Mouse (Mus musculus) fibroblast of lung, adult 2 months (primary cell): ENCODE results near the gene Cideb.

Experiments
- DNase-seq: peaks from one replicate; pipeline ENCODE4 v3.0.0-alpha.2; 2011; ENCODE audit warnings: low read depth

The Cideb gene

GRCm38 (mm10) chr14:55758363-55758784 is at the start of gene Cideb:
Gene Cideb (minus strand): TSS chr14:55758458.
- no peak for DNase-seq

- no peak for DNase-seq
These were observed 37.3 kb upstream of the Cideb start for GRCm38 (mm10) chr14:55795380-55796163.

- DNase-seq = no peak
These were observed 35.7 kb upstream of the Cideb start for GRCm38 (mm10) chr14:55793946-55794345.

GRCm38 (mm10) chr14:55793461-55793860 is 35.2 kb upstream of the Cideb start:
- DNase-seq = no peak

GRCm38 (mm10) chr14:55788256-55789050 is 30.2 kb upstream of the Cideb start, which contains the start of gene Ripk3:
Gene Ripk3 (minus strand): TSS chr14:55788865.
- DNase-seq = peak; percentile 44

- DNase-seq = no peak
These were observed 29.5 kb upstream of the Cideb start for GRCm38 (mm10) chr14:55787731-55788130.

- DNase-seq = no peak
These were observed 26.9 kb upstream of the Cideb start for GRCm38 (mm10) chr14:55785195-55785594.

GRCm38 (mm10) chr14:55783958-55784235 is 25.6 kb upstream of the Cideb start, which contains the start of gene Adcy4:
Gene Adcy4 (minus strand): TSS chr14:55784095.
- no peak for DNase-seq

- no peak for DNase-seq
These were observed 25.1 kb upstream of the Cideb start for GRCm38 (mm10) chr14:55783171-55783957.

GRCm38 (mm10) chr14:55782361-55782960 is 24.2 kb upstream of the Cideb start:
- no peak for DNase-seq

- peak; percentile 88 for DNase-seq
These were observed 23.1 kb upstream of the Cideb start for GRCm38 (mm10) chr14:55781310-55781709.

- no peak for DNase-seq
These were observed 22.5 kb upstream of the Cideb start for GRCm38 (mm10) chr14:55780736-55781135.

- no peak for DNase-seq
These were observed 21.4 kb upstream of the Cideb start for GRCm38 (mm10) chr14:55779656-55780055.

GRCm38 (mm10) chr14:55778686-55779085 is 20.4 kb upstream of the Cideb start:
- no peak for DNase-seq

- DNase-seq = no peak
These were observed 19.5 kb upstream of the Cideb start for GRCm38 (mm10) chr14:55777806-55778205.

- no peak for DNase-seq
These were observed 18.9 kb upstream of the Cideb start for GRCm38 (mm10) chr14:55777176-55777575.

GRCm38 (mm10) chr14:55776711-55777110 is 18.5 kb upstream of the Cideb start:
- DNase-seq = no peak

GRCm38 (mm10) chr14:55769087-55769703 is 10.9 kb upstream of the Cideb start:
- no peak for DNase-seq

- DNase-seq = peak; percentile 64
These were observed 10.3 kb upstream of the Cideb start for GRCm38 (mm10) chr14:55768555-55768954.

- no peak for DNase-seq
These were observed 9.5 kb upstream of the Cideb start for GRCm38 (mm10) chr14:55767519-55768414.
